ENCODE assay signal across 9 mouse cellular contexts in genomic region chr4:89575529-89575928, GRCm38 (mm10).
DNase-seq lines count a peak whose midpoint lies in the region; ATAC-seq and TF ChIP-seq lines count a peak whose summit lies in the region.
"Had no signal": no experiment of that assay in that cellular context is flagged by ENCODE, and none has a peak within 500 bp of the region (broad histone marks: within the 10 kb centered on the region; RNA-seq: fewer than 3 reads in every experiment).

No protein-coding gene starts in this region.

- no peaks in the 10 kb centered on the region for H3K36me3 ChIP-seq in liver, postnatal 0 days (replicated peaks; ENCODE audit: insufficient read depth, low read length)

- no peaks in the 10 kb centered on the region for H3K4me1 ChIP-seq in liver, postnatal 0 days (ENCODE audit: insufficient read depth)
- H3K4me1 ChIP-seq: megakaryocyte, embryonic 14.5 days had no signal

- no peak for TF ChIP-seq EP300 in liver, postnatal 0 days (IDR thresholded peaks at IDR 0.05; ENCODE audit: low read depth)

- no peak overlapping the region for H3K27ac ChIP-seq in liver, postnatal 0 days (ENCODE audit: low read depth)

- H3K9me3 ChIP-seq in liver, postnatal 0 days (ENCODE audit: low read length): no peaks in the 10 kb centered on the region
- H3K9me3 ChIP-seq: megakaryocyte, embryonic 14.5 days had no signal

- peak; percentile 22 for DNase-seq in kidney, adult 18-20 months
- DNase-seq in kidney, adult 11 months: no peak
- peak; percentile 9 for DNase-seq in adrenal gland, adult 8-10 months
- peak; percentile 1 for DNase-seq in fibroblast of lung, adult 2 months (ENCODE audit: low read depth)
- peak; percentile 16 to 34 for DNase-seq in kidney, postnatal 25 days
- no peak for DNase-seq in liver, postnatal 0 days
- peak; percentile 67 for DNase-seq in right cerebral cortex, postnatal 14 days

- H3K4me2 ChIP-seq in liver, postnatal 0 days (ENCODE audit: low read depth, low read length): no peak overlapping the region

- ATAC-seq in liver, postnatal 0 days: no peak
- no peak for ATAC-seq in megakaryocyte-erythroid progenitor cell, adult 5-6 weeks (replicated peaks; ENCODE audit: low FRiP score, low TSS enrichment, poor library complexity, severe bottlenecking)

- no peak overlapping the region for H3K4me3 ChIP-seq in liver, postnatal 0 days (ENCODE audit: low read depth, low read length)
- H3K4me3 ChIP-seq: megakaryocyte, embryonic 14.5 days had no signal

- 17% methylated on average over 10 of the region's 10 CpGs for WGBS in liver, postnatal 0 days (ENCODE audit: insufficient replicate concordance)

- no peaks in the 10 kb centered on the region for H3K27me3 ChIP-seq in liver, postnatal 0 days (ENCODE audit: insufficient read depth, low read length)

- H3K9ac ChIP-seq in liver, postnatal 0 days (replicated peaks): no peak overlapping the region

- peak; percentile 23; the same call in 1 of the 2 replicates for TF ChIP-seq CTCF in liver, postnatal 0 days (IDR thresholded peaks at IDR 0.05; ENCODE audit: low read depth)

Comparison
In these comparisons a context has a peak if more than half of its experiments do, and no peak if none do; other contexts are left out.
1. DNase-seq: peak in kidney, adult 18-20 months (single experiment), adrenal gland, adult 8-10 months (single experiment), fibroblast of lung, adult 2 months (single experiment), kidney, postnatal 25 days (2 of 2) and right cerebral cortex, postnatal 14 days (single experiment); none in kidney, adult 11 months (single experiment) and liver, postnatal 0 days (single experiment).